Mouse (Mus musculus) gastrocnemius, postnatal 25 days (tissue): ENCODE results near the gene Ankrd13c. TPM values are rescaled to one million over a fixed set of nuclear protein-coding genes. Genes with fewer than 3 reads are reported as not detected.
A peak's percentile ranks its signal among the peaks of the same experiment; 100 is the strongest.
"Not testable (repeated sequence)": the region's sequence is repeated elsewhere in the genome, so short reads cannot be mapped to it uniquely, and the experiment has no call there.

ENCODE experiments used
- DNase-seq: peaks from one replicate; pipeline ENCODE4 v3.0.0; 2022
- long read RNA-seq, 2 experiments: library from polyadenylated mRNA; stranded (forward); transcript quantifications; one replicate each; pipeline ENCODE4 v2.0.0; 2021
- total RNA-seq, 2 experiments: library from RNA; stranded (reverse); gene quantifications; 1 replicate in 1 of 2; 2 replicates in 1 of 2; pipeline ENCODE4 v1.2.3; 2021

Ankrd13c gene
- 10 to 100 TPM; 25.1 to 27.1 TPM for total RNA-seq
- long read RNA-seq, experiment 1, transcript Ankrd13c-201 (13 exons, 3,903 nt) = major isoform, 11 of 20 reads
- long read RNA-seq, experiment 1, partial matches to known transcripts = 0 of 20 reads
- long read RNA-seq, experiment 1, other reads (novel, unspliced or antisense) = 9 of 20 reads
- long read RNA-seq, experiment 2, transcript Ankrd13c-201 (13 exons, 3,903 nt) = major isoform, 25 of 31 reads
- long read RNA-seq, experiment 2, partial matches to known transcripts = 0 of 31 reads
- long read RNA-seq, experiment 2, other reads (novel, unspliced or antisense) = 5 of 31 reads

DNA sequence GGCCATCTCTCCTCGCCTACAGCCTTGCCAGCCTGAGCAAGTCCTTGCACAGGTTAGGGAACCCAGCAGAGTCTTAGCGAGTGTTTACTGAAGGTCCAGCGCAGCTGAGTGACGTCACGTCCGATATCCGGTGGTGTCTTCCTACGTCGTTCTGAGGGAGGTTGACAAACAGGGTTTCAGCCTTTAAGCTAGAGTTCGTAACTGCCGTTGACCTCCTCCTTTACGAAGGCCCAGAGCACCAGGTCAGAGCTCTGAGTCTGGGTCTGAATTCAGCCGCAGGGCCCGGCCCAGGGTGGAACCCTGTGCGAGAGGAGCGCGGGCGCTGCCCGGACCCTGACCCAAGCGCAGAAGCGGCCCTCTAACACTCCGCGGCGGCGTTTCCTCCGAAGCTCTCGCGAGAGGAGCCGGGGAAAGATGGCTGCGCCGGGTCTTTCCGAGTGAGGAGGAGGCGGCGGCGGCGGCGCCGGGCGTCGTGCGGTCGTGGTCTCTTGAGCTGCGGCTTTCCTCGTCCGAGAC lies at the start of gene Ankrd13c:
Ankrd13c (plus strand) TSS at position 397 of the 516 bp plus-strand sequence.
- DNase-seq = peak; percentile 87

DNA sequence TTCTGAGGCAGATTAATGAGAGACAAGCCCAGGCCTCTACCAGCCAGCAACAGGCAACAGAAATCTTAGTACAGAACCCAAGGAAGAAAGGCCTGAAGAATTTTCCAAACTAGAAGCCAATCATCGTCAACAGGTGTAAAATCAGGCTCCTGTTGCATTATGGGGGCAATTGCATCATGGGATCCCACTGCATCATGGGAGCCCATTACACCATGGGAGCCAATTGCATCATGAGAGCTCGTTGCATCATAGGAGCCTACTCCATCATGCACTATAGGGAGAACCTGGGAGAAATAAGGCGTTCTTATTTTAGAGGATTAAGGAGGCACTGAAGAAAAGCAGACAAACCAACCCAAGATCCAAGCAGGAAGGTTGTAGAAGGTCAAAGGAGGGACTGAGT lies 49.4 kb upstream of the Ankrd13c start:
- no peak for DNase-seq

DNA sequence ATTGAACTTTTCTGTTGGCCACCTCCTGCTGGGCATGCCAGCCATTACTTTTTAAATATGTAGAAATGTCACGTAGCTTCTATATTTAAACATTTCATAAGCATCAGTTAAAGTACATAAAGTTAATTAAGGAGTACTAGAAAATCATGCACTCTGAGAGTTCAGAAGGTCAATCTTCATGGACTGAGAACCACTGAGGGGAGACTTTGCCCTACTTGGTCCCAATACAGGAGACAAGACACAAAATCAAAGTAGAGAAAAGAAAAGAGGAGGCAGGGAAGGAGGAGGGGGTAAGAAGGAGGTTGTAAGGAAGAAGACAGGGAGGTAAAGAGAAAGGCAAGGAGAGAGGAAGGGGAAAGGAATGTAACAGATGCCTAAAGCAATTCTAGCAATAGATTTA lies 47.1 kb upstream of the Ankrd13c start:
- DNase-seq = no peak

DNA sequence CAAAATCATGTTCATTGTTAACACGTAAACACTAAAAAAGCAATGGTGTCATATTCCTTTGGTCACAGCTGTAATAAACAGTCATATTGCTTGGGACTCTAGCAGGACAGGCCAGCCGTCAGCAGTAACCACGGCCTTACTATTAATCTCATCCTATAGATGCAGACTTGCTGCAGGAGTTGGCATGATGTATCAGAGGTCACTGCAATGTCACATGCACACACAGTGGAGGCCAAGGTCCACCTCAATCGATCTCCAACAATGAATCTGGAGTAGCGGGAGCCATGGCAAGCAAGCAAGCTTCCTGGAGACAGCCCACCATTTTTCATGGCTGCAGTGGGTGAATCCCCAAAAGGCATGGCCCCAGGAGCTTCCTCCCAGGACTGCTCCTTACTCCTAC lies 45.3 kb upstream of the Ankrd13c start:
- no peak for DNase-seq

DNA sequence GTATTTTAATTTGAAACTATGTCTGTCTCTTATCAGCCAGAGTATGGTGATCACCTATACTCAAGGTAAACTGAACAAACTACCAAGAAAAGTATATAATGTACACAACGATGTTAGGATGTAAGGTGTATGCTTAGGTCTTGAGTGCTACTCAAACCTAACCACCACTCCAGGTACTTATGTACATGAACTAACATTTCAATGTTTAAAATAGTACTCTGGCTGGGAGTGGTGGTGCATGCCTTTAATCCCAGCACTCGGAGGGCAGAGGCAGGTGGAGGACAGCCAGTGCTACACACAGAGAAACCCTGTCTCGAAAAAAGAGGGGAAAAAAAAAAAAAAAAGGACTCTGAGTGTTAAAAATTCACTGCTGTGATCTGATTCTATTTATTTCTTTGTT lies 38.9 kb upstream of the Ankrd13c start:
- DNase-seq = no peak

DNA sequence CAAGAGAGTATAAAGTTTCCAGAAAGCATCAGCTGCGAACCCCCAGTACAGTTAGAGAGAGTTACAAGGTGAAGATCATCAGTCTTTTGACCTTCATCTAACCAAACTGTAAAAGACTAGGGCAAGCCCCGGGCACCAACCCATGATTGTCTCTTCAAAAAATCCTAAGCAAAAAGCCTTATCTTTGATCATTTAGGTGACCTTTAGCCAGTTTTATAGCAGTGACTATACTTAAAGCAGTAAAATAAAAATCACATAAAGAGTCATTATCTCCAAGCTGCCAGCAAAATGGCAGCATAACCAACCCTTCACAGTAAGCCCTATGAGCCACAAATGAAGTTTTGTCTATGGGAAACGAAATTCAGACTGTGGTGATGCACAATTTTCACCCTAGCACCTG lies 36.8 kb upstream of the Ankrd13c start:
- DNase-seq = no peak

DNA sequence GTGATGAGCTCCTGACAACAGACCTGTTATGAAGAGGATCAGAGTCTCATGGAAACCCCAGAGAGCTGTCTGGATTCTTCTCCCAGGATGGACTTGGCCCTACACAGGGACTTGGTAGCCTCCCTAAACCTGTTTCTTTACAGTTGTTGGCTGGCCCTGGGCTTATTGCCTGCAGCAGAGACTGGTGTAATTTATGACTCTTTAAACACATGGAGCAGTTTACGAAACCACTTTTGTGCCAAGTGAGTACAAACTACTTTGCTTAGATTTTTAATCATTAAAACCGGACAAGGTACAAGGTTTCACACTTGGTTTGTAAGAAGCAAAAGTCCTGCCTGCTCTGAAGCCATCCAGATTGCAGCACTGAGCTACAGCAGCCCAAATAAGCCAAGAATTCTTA lies 34.9 kb upstream of the Ankrd13c start:
- no peak for DNase-seq

DNA sequence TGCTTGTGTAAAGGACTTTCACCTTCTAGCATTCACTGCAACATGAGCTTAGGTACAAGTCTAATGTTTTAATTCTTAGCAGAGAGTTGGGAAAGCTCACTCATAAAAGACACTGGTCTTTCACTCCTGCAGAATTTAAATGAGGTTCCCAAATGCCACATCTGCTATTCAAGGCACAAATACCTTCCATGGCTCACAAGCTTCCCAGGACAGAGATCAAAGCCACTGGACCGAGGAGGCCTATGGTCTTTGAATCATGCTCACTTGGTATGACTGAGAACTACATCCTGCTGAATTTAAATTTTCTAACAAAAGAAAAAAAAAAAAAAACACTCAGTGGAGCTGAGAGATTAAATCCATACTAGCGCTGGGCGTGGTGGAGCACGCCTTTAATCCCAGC lies 30.7 kb upstream of the Ankrd13c start:
- DNase-seq = no peak

DNA sequence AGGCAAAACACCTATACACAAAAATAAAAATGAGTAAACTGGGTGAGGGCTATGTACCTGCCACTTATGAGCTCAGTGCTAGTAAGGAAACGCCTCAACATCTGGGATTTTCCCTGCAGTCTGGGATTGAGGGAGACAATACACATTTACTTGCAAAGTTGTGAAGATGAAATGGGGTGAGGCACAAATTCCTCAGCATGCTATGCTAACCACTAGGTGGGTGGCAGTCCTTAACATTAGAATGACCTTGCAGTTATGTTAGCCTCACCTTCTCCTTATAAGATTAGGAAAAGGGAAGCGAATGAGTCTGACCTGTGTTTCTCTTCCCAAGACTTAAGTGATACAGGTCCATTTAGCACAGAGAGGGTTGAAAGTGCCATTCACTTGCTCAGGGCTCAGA lies 25.7 kb upstream of the Ankrd13c start:
- DNase-seq = no peak

DNA sequence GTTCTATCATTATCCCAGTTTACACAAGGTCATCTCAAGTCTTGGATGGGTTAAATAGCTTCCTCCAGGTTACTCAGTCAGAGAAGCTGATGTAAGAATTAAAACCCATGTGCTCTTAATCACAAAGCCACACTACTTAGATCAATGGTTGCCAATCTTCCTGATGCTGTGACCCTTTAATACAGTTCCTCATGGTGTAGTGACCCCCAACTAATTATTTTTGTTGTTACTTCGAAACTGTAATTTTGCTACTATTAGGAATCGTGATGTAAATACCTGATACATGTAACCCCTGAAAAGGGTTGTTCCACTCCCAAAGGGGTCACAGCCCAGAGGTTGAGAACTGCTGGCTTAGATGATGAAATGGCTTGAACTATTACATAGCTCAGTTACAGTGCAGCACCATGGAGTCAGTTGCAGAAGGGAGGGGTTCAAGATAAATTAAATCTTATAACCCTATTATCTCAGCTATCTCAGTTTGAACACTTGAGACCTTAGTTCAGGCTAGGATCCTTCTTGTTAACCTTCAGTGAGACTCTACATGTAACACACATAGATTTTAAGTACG lies 23.7 kb upstream of the Ankrd13c start:
- no peak for DNase-seq

DNA sequence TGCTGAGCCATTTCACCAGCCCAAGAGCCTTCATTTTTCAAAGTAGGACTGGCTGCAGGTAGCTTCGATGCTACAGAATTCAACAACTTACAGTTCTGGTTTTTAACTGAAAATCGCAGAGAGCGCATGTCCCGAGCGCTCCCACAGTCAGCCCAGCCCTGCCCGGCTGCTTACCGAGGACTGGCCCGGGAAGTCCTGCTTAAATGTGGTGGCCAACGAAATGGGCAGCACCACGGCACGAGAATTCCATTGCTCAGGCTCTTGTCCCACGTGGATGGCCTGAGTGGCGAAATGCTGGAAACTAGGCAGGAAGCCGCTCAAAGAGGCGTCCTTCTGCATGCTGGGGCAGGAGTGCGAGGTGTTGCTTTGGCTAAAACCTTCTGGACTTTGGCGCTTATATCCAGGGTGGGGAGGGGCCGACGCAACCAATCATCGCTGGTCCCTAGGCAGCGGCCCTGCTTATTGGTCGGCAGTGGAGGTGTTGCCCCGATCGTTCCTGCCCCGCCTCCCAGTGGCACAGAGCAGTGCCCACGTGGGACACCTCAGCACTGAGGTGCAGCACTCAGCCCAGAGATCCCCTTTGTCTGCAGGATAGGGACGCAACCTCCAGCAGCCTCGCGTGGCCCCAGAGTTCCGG lies 22.2 kb upstream of the Ankrd13c start, which contains the start of gene Cth:
Cth (minus strand) TSS at position 386 of the 637 bp plus-strand sequence.
- DNase-seq = peak; percentile 90

DNA sequence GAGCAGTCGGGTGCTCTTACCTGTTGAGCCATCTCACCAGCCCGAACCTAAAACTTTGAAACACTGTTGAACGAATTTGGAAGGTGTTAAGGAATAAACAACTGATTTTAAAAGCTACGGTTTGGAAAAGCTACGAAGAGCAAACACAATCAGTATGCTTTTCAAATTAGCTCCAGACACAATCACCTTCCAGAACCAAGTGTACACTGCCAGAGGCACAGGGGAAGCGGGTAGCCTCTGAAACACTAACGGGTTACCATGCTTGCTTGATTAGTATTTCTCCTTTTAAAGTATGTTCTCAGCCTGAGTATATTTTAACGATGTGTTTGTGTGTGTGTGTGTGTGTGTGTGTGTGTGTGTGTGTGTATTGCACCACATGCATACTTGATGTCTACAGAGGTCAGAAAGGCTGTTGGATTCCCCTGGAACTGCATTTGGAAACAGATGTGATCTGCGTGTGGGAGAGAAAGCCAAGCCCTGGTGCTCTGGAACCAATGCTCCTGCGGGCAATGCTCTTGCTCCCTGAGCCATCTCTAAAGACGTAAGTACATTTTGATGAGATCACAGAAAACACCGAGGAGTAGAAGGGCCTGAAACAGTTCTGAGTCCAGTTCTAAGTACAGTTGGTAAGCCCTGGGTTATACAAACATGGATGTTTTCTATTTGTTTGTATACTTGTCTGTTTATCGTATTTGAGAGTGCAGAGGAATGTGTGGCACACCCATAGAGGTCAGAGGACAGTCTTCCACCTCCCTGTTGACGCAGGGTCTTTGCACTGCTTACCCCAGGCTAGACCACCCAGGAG lies 21.1 kb upstream of the Ankrd13c start:
- no peak for DNase-seq

DNA sequence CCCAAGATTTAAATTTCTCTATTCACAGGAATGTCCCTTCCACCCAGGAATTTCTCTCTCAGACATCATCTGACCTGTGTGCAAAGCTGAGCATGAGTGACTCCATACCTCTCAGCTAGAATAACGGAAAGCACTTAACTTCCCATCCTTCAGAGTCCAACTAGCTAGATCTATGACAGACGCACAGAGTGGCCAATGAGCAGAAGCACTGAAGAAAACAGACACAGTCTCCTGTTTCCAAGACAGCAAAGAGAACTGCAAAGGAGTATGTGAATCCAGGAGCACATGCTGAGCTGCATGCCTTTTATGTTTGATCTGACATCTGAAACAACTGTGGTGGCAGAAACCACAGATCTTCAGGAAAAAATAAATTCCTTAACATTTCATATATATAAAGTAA lies 20.3 kb upstream of the Ankrd13c start:
- no peak for DNase-seq

DNA sequence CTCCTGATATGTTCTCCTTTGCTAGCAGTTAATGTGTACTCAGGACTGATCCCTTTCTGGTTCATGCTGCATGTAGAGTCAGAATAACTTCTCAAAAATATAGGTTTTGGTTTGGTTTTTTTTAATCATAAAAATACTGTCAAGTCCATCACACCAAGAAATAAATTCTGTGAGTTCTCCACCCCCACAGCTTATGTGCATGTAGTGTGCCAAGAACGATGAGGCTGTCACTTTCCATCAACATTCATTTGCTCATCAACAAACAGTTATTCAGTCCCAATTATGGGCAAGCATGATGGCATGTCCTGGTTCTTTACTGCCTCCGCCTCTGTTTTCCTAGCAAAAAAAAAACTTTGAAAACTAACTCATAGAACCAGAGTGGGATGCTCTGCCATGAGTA lies 18.3 kb upstream of the Ankrd13c start:
- DNase-seq = no peak

DNA sequence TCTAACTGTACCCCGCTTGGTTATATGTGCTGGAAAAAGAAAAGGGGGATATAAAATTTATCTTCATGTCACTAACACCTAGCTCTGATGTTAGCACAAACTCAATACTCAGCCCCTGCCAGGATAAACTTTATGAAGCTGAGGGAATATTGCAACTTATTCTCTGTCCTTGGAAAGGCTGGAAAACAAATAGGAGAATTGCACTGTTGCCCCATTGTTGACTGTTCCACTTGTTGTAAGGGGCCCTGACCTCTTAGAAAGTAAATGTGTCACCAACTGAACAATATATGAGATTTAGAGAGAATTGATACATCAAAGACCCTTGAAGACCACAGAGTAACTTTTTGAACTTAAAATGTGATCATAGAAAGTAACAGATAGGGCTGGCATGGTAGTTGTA lies 17.6 kb upstream of the Ankrd13c start:
- DNase-seq = no peak

DNA sequence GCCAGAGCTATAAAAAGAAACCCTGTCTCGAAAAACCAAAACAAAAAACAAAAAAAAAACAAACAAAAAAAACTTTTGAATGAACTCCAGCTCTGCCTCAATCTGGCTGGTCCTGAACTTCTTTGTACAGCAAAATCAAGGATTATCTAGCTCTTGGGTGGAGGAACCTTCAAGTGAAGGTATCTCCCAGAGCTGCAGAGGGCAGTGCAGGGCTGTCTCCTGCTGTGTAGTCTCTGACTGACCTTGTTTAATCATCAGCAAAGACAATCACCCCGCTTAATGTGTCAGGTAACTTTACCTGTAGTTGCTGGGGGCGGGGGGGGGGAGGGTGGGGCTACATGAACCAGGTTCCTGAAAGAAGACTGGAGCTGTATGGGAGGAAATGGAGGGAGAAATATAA lies 15.4 kb upstream of the Ankrd13c start:
- no peak for DNase-seq

DNA sequence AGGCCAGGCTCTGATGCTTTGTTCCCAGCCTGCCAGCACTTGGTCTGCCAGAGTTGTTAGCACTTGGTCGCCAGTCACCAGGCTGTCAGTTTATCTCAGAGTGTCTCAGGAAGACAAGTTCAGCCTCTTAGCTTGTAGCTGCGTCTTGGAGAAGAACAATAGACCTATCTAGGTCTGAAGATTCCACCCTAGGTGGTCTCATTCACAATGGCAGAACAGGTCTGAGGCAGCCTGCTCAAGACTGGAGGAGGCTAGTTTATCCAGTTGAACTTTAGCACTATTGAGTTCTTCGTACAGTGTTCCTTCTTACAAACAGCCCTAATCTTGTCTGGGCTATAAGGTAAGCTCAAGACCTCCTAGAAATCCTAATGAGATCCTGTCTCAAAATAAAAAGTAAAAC lies 15.0 kb upstream of the Ankrd13c start:
- DNase-seq = no peak

DNA sequence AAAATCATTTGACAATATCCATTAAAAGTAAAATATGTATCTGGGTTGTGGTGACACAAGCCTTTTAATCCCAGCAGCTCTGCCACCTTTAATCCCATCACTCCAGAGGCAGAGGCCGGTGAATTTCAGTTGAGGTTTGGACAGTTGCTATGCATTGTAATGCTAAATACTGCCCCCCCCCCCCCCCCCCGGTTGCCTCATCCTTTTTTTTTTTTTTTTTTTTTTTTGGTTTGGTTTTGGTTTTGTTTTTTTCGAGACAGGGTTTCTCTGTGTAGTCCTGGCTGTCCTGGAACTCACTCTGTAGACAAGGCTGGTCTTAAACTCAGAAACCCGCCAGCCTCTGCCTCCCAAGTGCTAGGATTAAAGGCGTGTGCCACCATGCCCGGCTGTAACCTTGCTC lies 13.8 kb upstream of the Ankrd13c start:
- DNase-seq = not testable (repeated sequence)

DNA sequence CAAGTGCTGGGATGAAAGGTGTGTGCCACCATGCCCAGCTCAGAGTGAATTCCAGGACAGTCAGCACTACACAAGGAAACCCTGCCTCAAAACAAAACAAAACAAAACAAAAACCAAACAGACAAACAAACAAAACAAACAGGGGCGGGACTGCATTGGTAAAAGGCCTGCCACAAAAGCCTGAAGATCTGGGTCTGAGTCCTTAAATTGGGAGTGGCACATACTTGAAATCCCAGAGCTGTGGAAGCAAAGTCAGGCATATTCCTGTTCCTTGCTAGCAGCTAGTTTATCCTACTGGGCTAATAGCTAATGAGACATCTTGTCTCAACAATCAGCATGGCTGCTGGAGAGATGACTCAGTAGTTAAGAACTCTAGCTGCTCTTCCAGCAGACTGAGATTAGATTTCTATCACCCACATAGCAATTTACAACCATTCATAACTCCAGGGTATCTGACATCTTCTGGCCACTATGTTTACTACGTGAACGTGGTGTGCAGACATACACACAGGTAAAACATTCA lies 12.7 kb upstream of the Ankrd13c start:
- DNase-seq = no peak

DNA sequence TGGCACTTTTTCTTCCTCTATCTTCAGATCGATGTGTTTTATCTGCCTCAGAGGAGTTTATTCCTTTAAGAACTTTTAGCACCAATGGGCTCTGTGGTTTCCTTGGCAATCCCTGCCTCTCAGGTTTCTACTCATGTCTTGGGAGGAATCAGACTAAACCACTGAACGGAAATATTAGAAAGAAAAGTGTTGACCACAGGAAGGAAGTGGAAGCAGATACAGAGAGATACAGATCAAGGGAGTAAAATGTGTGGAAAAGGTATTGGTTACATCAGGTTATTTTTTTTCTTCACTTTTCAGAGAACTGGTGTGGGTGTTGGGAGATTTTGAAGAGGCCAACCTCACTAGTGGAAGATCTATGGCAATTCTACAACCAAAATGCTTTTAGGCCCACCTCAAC lies 8.5 kb upstream of the Ankrd13c start:
- no peak for DNase-seq

DNA sequence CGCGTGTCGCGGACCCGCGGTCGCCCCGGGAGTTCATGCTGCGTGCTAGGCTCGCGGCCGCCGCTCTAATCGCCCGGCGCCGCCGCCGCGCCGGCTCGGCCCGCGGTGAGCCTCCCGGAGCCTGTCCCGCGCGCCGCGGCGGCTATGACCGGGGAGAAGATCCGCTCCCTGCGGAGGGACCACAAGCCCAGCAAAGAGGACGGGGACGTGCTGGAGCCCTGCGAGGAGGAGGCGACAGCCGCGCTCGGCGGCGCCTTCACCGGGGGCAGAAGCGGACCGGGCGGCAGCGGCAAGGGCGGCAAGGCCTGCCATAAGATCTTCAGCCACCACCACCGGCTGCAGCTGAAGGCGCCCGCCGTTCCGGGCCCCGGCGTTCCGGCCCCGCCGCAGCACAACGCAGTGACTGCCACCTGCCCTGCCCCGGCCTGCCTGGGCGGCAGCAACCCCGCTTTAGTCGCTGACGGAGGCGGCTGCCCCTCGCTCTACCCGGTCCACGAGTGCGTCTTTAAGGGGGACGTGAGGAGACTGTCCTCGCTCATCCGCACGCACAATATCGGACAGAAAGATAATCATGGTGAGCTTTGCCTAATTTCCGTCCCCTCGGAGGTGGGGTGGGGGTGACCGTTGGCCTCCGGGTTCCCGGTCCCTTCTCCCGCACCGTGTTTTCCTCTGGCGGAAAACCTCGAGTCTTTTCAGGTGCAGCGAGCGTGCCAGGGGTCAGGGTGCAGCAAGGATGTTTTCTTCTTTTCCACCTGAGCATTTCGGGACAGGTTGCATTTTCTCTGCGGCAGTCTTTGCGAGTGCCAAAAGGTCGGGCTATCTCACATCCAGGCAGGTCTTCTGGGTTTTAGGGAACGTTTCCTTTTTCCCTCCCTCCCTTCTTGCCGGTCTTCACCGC lies 593 bp downstream of the Ankrd13c start:
- no peak for DNase-seq
